Mouse (Mus musculus) mouse trophoblast stem cell (cell line): ENCODE data around the gene Dyx1c1.

Experiments used
- in situ Hi-C, 2 experiments: fragments of 300-500 bp; cut with MseI, MboI; formaldehyde crosslinking; loops; 2 replicates in 1 of 2; 3 replicates in 1 of 2; pipeline ENCODE4 v1.15.1; 2025

Dyx1c1 gene

GRCm38 (mm10) chr9:72972984-72973383 lies 14.4 kb downstream of the Dyx1c1 start:
- in situ Hi-C loops: no loop called here

DNA sequence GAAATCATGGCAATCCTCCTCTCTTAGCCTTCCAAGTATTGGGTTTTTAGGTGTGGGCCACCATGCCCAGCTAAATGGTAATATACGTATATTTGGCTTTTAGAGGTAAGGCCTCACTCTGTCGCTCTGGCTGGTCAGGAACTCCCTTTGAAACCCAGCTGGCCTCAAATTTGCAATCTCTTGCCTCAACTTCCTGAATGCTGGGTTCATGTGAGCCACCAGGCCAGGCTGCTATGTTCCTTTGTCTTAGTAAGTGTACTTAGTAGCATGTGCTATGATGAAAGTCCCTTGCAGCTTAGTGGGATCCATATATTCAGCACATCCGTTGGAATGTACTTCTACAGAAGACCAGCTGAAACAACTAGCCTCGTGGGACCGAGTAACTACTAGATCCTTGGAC lies 16.1 kb downstream of the Dyx1c1 start:
- in situ Hi-C loops: no loop called here

GRCm38 (mm10) chr9:72975242-72975641 lies 16.7 kb downstream of the Dyx1c1 start:
- in situ Hi-C loops: no loop called here

GRCm38 (mm10) chr9:72983066-72983465 lies 24.5 kb downstream of the Dyx1c1 start:
- in situ Hi-C loops: no loop called here

DNA sequence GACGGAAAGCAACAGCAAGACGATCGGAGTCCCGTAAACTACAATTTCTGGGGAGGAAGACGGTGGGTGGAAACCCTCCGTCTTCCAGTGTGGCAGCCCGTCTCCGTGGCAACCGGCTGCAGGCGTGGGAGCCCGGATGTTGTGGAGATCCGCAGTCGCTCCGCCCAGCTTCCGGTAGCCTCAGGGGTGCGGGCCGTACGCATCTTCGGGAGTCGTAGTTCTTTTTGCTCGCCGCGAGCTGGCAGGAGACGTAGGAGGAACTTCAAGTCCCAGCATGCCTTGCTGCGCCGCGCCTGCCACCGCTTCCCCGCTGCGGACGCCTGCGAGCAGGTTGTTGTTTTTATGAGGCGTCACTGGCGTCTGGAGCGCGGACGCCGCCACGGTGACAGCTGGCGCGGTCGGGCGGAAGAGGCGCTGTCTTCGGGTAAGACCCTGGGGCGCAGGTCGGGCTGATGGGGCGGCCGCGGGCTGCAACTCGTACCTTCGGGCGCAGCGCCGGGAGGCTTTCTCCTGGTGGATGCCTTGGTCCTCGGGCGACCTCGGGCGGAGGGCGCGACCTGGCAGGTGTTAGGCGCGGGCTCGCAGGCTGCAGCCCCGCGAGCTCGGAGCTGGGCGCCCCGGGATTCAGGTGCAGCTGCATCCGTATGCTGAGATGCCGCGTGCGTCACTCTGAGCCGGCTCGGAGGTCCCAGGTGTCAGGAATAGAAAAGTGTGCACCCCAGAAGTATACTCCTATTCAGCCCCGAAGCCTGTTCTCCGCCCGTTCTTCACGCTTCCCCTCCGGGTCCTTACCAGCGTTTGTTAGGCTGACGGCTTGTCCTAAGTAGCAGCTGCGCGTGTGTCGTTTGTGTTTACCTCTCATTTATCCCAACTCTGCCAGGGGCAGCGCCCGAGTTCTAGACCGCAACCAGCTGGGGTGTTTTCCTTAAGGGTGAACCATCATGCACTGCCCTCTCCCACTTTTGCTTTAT lies 26.9 kb downstream of the Dyx1c1 start, which contains the start of the genes Ccpg1os and Ccpg1:
Ccpg1os (minus strand) TSS at position 133 of the 971 bp plus-strand sequence.
Ccpg1 (plus strand) TSS at position 180 of the 971 bp plus-strand sequence.
- in situ Hi-C loops: no loop called here

- in situ Hi-C loops: no loop called here
These were observed 29.1 kb downstream of the Dyx1c1 start for GRCm38 (mm10) chr9:72987703-72988102.

DNA sequence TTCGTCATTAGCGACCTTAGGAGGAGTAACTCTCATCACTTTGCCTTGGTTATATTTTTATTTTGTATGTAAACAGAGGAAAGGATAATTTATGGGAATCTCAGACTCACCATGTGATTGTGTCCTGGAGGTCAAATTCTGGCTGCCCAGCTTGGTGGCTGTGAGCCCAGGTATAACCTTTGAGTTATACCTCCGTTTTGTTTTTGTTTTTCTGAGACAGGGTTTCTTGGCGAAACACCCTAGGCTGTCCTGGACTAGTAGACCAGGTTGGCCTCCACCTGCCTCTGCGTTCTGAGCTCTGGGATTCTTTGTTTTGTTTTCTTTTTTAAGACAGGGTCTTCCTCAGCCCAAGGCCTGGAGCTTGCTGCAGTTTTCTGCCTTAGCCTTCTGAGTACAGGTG lies 30.1 kb downstream of the Dyx1c1 start:
- in situ Hi-C loops: no loop called here

DNA sequence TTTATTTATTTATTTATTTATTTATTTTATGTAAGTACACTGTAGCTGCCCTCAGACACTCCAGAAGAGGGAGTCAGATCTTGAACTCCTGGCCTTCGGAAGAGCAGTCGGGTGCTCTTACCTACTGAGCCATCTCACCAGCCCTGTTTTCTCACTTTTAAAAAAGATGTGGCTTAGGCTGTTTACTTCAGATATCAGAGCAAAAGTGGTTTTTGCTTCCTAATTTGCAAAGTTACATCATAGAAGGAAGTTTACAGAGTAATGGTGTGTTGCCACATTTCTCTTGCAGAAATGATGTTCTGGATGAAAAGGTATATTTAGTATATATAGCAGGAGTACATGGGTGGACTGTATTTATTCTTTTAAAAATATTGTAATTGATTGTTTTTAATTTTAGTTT lies 32.8 kb downstream of the Dyx1c1 start:
- in situ Hi-C loops: no loop called here

DNA sequence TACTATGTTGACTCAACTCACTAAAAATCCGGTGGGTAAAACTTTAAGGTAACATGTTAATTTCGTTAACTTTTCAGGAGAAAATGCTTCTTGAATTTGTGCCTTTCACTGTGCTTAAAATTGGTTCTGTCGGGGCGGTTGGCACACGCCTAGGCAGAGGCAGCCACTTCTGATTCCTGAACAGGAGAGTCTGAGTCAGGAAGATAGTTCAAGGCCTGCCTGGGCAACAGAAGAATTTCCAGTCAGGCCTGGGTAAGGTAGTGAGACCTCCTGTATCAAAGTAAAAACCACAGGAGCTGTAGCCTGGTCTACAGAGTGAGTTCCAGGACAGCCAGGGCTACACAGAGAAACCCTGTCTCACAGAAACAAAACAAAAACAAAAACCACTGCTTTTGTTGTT lies 34.0 kb downstream of the Dyx1c1 start:
- in situ Hi-C loops: no loop called here

- in situ Hi-C loops: no loop called here
These were observed 37.6 kb downstream of the Dyx1c1 start for GRCm38 (mm10) chr9:72996167-72996566.

- in situ Hi-C loops: no loop called here
These were observed 38.2 kb downstream of the Dyx1c1 start for GRCm38 (mm10) chr9:72996806-72997205.

DNA sequence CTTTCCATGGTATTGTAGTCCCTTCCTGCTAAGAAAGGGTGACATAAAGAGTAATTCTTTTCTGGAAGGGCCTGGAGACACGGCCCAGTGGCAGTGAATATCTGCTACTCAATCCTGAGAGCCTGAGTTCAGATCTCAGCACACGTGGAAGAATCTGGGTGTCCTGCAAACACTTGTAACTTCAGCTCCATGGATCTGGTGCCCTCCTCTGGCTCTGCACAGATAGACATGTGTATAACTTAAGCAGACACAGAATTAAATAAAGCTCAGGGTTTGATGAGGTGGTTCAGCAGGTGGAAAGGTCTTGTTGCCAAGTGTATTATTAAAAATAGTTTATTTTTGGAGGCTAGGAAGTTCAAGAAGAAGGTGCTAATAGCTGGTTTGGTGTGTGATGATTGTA lies 41.9 kb downstream of the Dyx1c1 start:
- in situ Hi-C loops: no loop called here

GRCm38 (mm10) chr9:73001314-73002011 lies 42.9 kb downstream of the Dyx1c1 start:
- in situ Hi-C loops: no loop called here

- in situ Hi-C loops: no loop called here
These were observed 43.6 kb downstream of the Dyx1c1 start for GRCm38 (mm10) chr9:73002177-73002576.

DNA sequence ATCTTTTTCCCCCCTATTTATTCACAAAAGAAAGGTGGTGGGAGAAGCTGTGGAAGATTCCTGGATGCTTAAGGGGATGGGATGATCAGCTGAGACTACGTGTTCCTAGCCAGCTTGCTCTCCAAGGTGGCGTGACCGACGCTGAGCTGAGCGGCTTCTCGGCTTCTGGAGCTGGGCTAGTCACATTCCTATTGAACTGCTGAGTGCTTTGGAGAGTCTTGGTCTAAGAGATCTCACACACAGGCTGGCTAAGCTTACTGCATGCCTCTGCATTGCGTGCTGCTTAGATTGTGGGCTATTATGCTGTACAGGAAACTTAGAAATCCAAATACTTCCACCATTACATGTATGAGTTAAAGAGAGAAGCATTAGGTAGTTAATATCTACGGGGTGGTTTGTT lies 45.5 kb downstream of the Dyx1c1 start:
- in situ Hi-C loops: no loop called here

DNA sequence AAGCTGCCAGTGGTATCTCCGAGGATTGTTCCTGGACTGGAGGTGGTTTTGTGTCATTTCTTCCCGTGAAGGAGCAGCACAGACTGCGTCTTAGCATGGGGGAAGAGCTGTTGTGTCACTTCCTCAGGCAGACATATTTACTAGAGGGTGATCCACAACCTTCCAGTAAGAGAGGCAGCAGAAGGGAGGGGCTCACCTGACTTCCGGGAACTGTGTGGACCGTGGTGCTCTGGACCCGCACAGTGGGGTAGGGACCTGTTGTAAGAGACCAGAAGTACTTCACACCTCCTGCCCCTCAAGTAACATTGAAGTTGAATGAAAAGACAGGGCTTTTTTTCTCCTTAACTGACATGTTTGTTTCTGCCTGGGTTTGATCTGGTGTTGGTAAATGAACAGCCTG lies 46.5 kb downstream of the Dyx1c1 start:
- in situ Hi-C loops: no loop called here

DNA sequence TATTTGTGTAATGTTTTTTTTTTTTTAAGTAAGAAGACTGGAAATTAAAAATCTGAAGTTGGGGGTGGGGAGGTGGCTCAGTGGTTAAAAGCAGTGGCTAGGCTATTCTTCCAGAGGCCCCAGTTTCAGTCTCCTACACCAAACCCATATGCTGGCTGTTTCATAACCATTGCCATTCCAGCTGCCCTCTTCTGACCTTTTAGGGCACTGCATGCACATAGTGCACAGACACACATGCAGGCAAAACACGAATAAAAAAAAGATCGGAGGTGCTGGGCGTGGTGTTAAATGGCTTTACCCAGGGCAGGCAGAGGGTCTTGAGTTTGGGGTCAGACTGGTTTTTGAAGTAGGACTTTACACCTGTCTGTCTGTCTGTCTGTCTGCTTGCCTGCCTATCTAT lies 47.6 kb downstream of the Dyx1c1 start:
- in situ Hi-C loops: no loop called here

- in situ Hi-C loops: no loop called here
These were observed 49.8 kb downstream of the Dyx1c1 start for GRCm38 (mm10) chr9:73008384-73008783.

- in situ Hi-C loops: no loop called here
These were observed 54.0 kb downstream of the Dyx1c1 start for GRCm38 (mm10) chr9:73012629-73013028.

DNA sequence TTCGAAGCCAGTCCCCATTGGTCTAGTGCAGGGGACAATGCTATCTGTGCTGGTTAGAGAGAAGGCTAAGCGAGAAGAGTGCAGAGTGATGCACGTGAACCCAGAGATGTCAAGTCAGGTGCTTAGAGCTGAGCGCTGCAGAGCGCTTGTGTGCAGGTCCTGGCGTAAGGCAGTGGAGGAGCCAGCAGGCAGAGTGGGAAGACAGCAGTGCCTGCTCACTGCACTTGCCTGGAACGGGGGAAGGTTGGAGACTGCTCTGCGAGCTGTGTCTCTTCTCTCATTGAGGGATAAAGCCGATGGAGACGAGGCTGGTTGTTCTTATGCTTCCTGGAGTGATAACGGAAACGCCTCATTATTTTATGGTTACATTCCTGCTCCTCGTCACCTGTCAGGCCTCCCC lies 56.1 kb downstream of the Dyx1c1 start:
- in situ Hi-C loops: no loop called here

DNA sequence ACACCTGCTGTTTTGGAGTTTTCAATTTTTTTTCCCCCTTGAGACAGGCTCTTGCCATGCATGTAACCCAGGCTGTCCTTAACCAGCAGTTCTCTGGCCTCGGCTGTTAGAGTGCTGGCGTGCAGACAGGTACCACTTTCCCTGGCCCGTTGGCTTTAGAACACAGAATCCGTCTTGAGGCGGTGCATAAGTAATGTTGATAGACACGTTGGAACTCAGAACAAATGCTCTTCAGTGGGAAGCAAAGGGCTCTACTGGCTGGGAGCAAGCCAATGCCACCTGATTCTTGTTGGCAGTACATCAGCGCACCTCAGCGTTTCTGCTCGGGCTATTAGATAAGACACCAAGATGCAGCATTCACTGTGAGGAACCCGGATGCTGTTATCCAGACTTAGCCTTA lies 61.3 kb downstream of the Dyx1c1 start:
- in situ Hi-C loops: no loop called here

DNA sequence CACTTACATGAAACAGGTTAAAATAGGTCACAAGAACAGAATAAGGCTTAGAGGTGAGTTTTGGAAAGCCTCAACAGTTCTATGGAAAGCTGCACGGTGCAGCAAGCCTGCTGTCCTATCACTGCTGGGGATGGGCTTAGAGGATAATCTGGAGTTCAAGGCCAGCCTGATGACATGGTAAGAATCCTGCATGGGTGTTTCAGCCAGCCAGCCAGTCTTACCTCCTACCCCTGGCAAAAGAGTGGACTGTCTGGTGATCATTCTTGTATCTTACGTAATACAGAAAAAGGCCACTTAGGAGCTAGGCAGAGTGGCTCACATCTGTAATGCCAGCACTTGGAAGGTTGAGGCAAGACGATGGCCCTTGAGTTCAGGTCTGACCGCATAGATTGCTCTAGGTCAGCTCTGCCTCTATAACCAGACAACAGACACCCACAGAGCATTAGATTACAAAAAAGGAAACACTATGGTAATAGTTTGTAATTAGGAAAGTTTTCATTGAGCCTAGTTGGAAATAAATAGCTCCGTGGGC lies 62.0 kb downstream of the Dyx1c1 start:
- in situ Hi-C loops: no loop called here
